Mouse (Mus musculus) stomach, embryonic 16.5 days (tissue): Measurements from ENCODE around the gene Zcchc8. TPM values are rescaled to one million over a fixed set of nuclear protein-coding genes. Genes with fewer than 3 reads are reported as not detected.
"Not testable (repeated sequence)": the region's sequence is repeated elsewhere in the genome, so short reads cannot be mapped to it uniquely, and the experiment has no call there.

Experiments used
- ATAC-seq: fragments of 200-750 bp; cut with Nextera tagmentation; 2 replicates; pipeline ENCODE4 v1.8.0; 2017; ENCODE audit warnings: moderate number of reproducible peaks, moderate TSS enrichment; ENCODE audit not compliant: insufficient read depth, low FRiP score
- H3K27ac ChIP-seq: fragments of 300-500 bp; sonication (generic); 2 replicates; pipeline ENCODE4 v1.5.1; 2014; ENCODE audit warnings: low read length
- H3K27me3 ChIP-seq: fragments of 300-500 bp; sonication (generic); 2 replicates; pipeline ENCODE4 v1.6.1; 2014; ENCODE audit warnings: low read length, control low read depth, mixed read lengths; ENCODE audit not compliant: control insufficient read depth, insufficient read depth
- H3K36me3 ChIP-seq: fragments of 300-500 bp; sonication (generic); 2 replicates; pipeline ENCODE4 v1.6.1; 2014; ENCODE audit warnings: low read length; ENCODE audit not compliant: control insufficient read depth, insufficient read depth
- H3K4me1 ChIP-seq: fragments of 300-500 bp; sonication (generic); 2 replicates; pipeline ENCODE4 v1.6.1; 2014; ENCODE audit warnings: low read length, control low read depth, mixed read lengths; ENCODE audit not compliant: control insufficient read depth, insufficient read depth
- H3K4me2 ChIP-seq: fragments of 300-500 bp; sonication (generic); 2 replicates; pipeline ENCODE4 v1.6.1; 2014; ENCODE audit warnings: low read depth, low read length, mixed read lengths
- H3K4me3 ChIP-seq: fragments of 300-500 bp; sonication (generic); replicated peaks from 2 replicates; pipeline ENCODE4 v1.5.1; 2014; ENCODE audit warnings: mild to moderate bottlenecking, low read length
- H3K9ac ChIP-seq: fragments of 300-500 bp; sonication (generic); 2 replicates; pipeline ENCODE4 v1.6.1; 2014; ENCODE audit warnings: low read length
- H3K9me3 ChIP-seq: fragments of 300-500 bp; sonication (generic); replicated peaks from 2 replicates; pipeline ENCODE4 v1.6.1; 2016; ENCODE audit warnings: low read length, control low read depth; ENCODE audit not compliant: control insufficient read depth
- WGBS: fragments of 180-500 bp; shearing (Covaris S2); extraction: QIAGEN DNeasy Blood & Tissue Kit; methylation state at CpG from one replicate; pipeline ENCODE4 v1.1.7; 2014; 5-methylcytosine and 5-hydroxymethylcytosine counted together
- polyA plus RNA-seq: library from polyadenylated mRNA; unstranded; fragments of >200 nt; fragmentation: Nextera tagmentation; extraction: Ambion mirVana; gene quantifications from 2 replicates; pipeline ENCODE4 v1.2.1, GENCODE M21; 2015

The Zcchc8 gene
- polyA plus RNA-seq, 1 experiment from 2014 or later: 64.5 TPM

DNA sequence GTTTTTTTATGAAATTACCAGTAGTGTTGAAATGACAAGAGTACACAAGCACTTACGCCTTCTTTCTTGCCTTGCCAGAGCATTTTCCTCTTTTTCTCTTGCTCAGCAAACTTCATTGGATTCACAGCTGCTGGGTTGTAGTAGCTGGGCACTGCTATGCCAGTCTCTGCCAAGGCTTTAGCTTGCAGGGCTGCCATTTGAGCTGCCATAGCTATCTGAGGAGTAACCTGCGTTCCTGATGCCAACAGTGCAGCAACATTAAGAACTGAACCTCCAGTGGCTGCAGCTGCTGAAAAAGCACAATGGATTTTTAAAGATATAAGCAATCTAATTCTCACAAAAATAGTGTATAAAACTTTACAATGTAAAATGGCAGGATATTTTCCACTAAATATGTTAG lies 10.1 kb upstream of the Zcchc8 start:
- 89% methylated on average over 2 of the region's 2 CpGs for WGBS
- no peaks in the 10 kb centered on the region for H3K9me3 ChIP-seq
- H3K9ac ChIP-seq: no peak overlapping the region
- H3K4me3 ChIP-seq: no peak overlapping the region
- H3K4me2 ChIP-seq: no peak overlapping the region
- no peak for ATAC-seq
- H3K36me3 ChIP-seq: peaks cover 40% of the 10 kb centered on the region
- H3K27me3 ChIP-seq: no peaks in the 10 kb centered on the region
- H3K27ac ChIP-seq: no peak overlapping the region
- no peaks in the 10 kb centered on the region for H3K4me1 ChIP-seq

DNA sequence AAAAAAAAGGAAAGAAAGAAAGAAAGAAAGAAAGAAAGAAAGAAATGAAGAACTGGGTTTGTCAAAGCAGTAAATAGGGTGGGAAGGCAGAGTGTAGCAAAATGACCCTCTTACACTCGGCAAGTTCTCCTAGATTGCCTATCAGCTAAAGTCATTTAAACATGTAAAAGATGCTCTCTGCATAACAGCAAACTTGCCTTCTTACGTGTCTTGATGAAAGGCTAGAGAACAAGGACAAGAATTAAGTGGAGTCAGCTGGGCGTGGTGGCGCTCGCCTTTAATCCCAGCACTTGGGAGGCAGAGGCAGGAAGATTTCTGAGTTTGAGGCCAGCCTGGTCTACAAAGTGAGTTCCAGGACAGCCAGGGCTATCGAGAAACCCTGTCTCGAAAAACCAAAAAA lies 2.9 kb upstream of the Zcchc8 start:
- not testable (repeated sequence) for H3K36me3 ChIP-seq, H3K4me1 ChIP-seq, H3K4me2 ChIP-seq, H3K27me3 ChIP-seq, H3K27ac ChIP-seq, ATAC-seq, H3K9me3 ChIP-seq, H3K9ac ChIP-seq, H3K4me3 ChIP-seq
- WGBS: 85% methylated on average over 7 of the region's 7 CpGs

DNA sequence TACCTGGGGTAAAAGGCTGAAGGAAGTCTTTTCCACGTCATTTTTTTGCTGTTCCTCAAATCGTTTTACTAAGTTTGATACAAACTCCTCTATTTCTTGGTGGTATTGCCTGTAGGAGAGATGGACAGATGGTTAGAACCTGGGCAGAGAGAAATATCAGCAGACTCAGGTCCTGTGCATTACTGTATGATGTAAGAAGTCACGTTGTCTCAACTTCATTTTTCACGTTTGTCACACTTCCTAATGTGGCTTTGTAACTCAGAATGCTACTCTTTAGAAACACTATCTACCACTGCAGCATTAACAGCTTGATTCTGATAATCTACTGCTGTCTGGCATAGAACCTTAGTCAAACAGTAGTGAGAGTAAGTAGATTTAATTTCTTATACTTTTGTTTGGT lies 6.3 kb downstream of the Zcchc8 start:
- Histone ChIP-seq H3K4me2 (no peak overlapping the region), H3K4me3 (no peak overlapping the region), H3K9ac (no peak overlapping the region), H3K27ac (no peak overlapping the region), H3K27me3 (no peaks in the 10 kb centered on the region), H3K4me1 (peaks cover 15% of the 10 kb centered on the region), H3K36me3 (peaks cover 38% of the 10 kb centered on the region), H3K9me3 (no peaks in the 10 kb centered on the region)
- ATAC-seq: no peak
- WGBS: 77% methylated on average over 4 of the region's 4 CpGs

DNA sequence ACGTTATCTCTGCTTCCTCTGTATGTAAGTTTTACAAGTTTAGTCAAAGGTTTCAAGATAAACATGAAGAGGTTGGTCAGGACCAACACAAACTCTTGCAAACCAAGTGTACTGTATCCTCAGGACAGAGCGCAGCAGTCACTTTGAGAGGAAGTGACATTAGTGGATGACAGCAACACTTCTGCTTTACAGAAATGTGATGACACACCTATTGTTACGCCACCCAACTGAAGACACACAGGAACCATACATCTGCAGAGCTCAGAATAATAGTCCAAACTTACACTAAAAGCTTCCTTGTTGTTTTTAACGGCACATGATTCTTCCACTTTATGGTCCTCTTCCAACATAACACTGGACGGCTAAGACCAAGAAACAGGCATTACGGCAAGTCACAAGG lies 7.1 kb downstream of the Zcchc8 start:
- H3K9ac ChIP-seq: no peak overlapping the region
- no peak overlapping the region for H3K4me3 ChIP-seq
- ATAC-seq: no peak
- 89% methylated on average over 6 of the region's 6 CpGs for WGBS
- H3K4me1 ChIP-seq: peaks cover 13% of the 10 kb centered on the region
- H3K4me2 ChIP-seq: no peak overlapping the region
- H3K27me3 ChIP-seq: no peaks in the 10 kb centered on the region
- H3K27ac ChIP-seq: no peak overlapping the region
- no peaks in the 10 kb centered on the region for H3K9me3 ChIP-seq
- H3K36me3 ChIP-seq: peaks cover 38% of the 10 kb centered on the region

DNA sequence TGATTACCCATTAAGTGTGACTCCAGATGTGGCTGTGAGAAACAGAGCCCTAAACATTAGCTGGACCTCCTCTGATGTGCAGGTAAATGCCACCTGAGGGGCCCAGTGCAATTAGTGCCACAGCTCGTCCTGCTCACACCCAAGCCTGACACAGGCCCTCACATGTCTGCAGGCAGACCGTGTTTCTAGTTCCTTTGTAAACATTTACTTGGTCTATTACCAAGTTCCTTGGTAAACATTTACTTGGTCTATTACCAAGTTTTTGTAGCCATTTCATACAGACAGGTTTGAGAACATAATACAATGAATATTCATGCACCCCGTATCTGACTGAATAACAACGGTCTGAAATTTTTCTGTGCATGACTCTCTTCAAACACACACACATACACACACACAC lies 11.3 kb downstream of the Zcchc8 start:
- Histone ChIP-seq H3K27me3 (no peaks in the 10 kb centered on the region), H3K27ac (no peak overlapping the region)
- 50% methylated on average over 4 of the region's 4 CpGs for WGBS

DNA sequence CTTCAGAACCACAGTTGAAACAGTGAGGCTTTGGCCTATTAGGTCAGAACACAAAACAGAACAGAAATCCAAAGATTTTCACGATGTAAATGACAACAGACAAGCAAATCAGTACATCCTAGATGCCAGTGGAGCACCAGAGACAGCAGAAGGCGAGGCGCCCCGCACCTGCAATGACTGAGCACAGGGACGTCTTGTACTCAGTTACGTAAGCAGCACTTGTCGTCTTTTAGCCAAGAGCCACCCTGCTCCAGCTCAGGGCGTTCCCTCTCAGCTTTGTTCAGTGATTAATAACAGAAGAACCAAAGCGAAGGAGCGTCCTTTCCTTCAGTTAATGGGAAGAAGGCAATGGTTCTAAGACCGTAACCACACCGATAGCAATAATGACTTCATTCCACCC lies 12.3 kb downstream of the Zcchc8 start:
- ATAC-seq: no peak
- WGBS: 81% methylated on average over 12 of the region's 12 CpGs
- Histone ChIP-seq H3K4me2 (no peak overlapping the region), H3K9me3 (no peaks in the 10 kb centered on the region), H3K27me3 (no peaks in the 10 kb centered on the region), H3K9ac (no peak overlapping the region), H3K4me3 (no peak overlapping the region), H3K27ac (no peak overlapping the region; the same call in 1 of the 2 replicates), H3K4me1 (0 out of 2 replicates have a peak, but pooled peaks cover 6% of the 10 kb centered on the region), H3K36me3 (peaks cover 46% of the 10 kb centered on the region)

More for the DNA sequence above, 11.3 kb downstream of the Zcchc8 start:
- H3K9ac ChIP-seq: no peak overlapping the region
- H3K4me1 ChIP-seq: 0 out of 2 replicates have a peak, but pooled peaks cover 6% of the 10 kb centered on the region
- H3K4me3 ChIP-seq: no peak overlapping the region
- H3K4me2 ChIP-seq: no peak overlapping the region
- ATAC-seq: peak; percentile 60
- no peaks in the 10 kb centered on the region for H3K9me3 ChIP-seq
- peaks cover 50% of the 10 kb centered on the region for H3K36me3 ChIP-seq

DNA sequence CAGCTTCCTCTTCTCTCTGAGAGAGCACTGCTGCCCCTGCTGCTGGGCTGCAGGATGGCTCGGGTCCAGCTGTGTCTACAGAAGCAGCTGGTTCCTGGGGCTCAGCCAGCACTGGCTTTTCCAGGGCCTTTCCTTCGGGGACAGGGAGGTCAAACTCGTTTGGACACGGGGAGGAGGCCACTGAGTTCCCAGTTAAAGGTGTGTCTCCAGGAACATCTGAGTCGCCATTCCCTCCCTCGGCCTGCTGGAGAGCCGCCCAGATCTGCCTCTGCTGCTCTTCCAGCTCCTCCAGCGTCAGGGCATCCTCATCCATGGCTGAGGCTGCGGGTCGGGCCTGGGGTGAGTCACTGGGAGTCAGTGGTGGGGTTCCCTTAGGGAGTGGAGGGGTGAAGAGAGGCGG lies 20.3 kb downstream of the Zcchc8 start:
- Histone ChIP-seq H3K27ac (peak overlapping the region; percentile 39; the same call in 1 of the 2 replicates), H3K9ac (no peak overlapping the region), H3K4me1 (peaks cover 10% of the 10 kb centered on the region), H3K36me3 (peaks cover 33% of the 10 kb centered on the region), H3K4me3 (no peak overlapping the region), H3K4me2 (no peak overlapping the region), H3K9me3 (no peaks in the 10 kb centered on the region), H3K27me3 (no peaks in the 10 kb centered on the region)
- no peak for ATAC-seq
- WGBS: 46% methylated on average over 11 of the region's 11 CpGs

DNA sequence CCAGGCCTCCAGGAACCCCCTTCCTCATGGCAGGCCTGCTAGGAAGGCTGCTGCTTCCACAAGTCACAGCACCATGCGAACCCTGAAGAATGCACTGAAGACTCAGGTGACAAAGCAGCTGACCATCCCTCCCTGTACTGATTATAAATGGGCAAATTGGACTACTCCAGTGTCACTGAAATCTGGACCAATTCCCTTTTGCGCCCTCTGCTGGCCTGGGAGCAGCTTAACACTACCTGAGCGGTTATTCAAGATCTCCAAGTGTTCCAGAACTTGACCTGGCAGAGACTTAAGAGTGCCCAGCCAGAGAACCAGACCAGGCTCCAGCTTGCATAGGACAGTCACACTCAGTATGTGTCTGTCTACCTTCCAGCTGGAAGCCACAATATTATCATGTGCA lies 21.7 kb downstream of the Zcchc8 start:
- Histone ChIP-seq H3K4me1 (peaks cover 10% of the 10 kb centered on the region), H3K4me2 (no peak overlapping the region), H3K4me3 (no peak overlapping the region), H3K9ac (no peak overlapping the region), H3K27me3 (no peaks in the 10 kb centered on the region), H3K9me3 (no peaks in the 10 kb centered on the region), H3K36me3 (peaks cover 28% of the 10 kb centered on the region), H3K27ac (no peak overlapping the region)
- WGBS: 23% methylated on average over 3 of the region's 3 CpGs
- ATAC-seq: peak; percentile 36; the same call in 1 of the 2 replicates

DNA sequence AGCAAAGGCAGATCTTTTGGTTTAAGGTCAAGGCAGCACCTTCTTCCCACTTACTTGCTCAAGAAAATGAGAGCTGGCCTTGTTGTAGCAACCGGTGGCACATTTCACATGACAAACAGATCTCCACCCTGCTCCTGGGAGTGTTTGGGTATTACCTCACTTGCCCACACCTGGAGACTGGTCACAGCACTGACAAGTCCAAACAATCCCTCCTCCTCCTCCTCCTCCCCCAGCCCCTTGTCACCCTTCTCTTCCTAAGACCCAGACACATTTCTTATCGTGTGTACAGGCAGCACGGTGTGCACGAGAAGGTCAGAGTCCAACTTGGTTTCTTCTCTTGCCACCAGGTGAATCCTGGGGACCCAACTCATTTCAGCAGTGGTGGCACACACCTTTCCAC lies 23.9 kb downstream of the Zcchc8 start:
- WGBS: 46% methylated on average over 4 of the region's 4 CpGs
- Histone ChIP-seq H3K27ac (peak overlapping the region; percentile 80), H3K9ac (no peak overlapping the region), H3K9me3 (no peaks in the 10 kb centered on the region), H3K4me2 (no peak overlapping the region), H3K36me3 (peaks cover 11% of the 10 kb centered on the region), H3K4me1 (peaks cover 10% of the 10 kb centered on the region), H3K4me3 (no peak overlapping the region), H3K27me3 (no peaks in the 10 kb centered on the region)
- peak; percentile 81; the same call in 1 of the 2 replicates for ATAC-seq

DNA sequence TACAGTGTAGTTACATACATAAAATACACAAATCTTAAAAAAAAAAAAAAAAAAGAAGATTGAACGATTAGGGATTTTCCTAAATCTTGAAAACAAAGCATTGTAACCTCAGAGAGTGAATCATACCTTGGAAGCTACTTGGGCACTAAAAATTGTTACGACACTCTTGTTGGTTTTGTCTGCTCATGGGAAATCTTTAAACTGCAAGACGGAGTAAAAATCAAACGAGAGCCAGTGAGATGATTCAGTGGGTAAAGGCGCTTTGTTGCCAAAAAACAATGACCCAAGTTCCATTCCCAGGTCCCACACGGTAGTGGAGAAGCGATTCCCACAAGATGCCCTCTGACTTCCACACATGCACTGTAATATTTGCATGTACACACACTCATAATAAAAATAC lies 24.7 kb downstream of the Zcchc8 start:
- H3K9me3 ChIP-seq: no peaks in the 10 kb centered on the region
- peaks cover 9% of the 10 kb centered on the region for H3K4me1 ChIP-seq
- no peak overlapping the region for H3K9ac ChIP-seq
- H3K27ac ChIP-seq: peak overlapping the region; percentile 80
- no peak overlapping the region for H3K4me3 ChIP-seq
- ATAC-seq: no peak
- no peaks in the 10 kb centered on the region for H3K27me3 ChIP-seq
- H3K36me3 ChIP-seq: 0 out of 2 replicates have a peak, but pooled peaks cover 8% of the 10 kb centered on the region
- H3K4me2 ChIP-seq: no peak overlapping the region
- WGBS: 72% methylated on average over 7 of the region's 7 CpGs
